Mouse (Mus musculus): ENCODE measurements at regions not wholly inside any gene's neighbourhood (a gene's known extent, or its start where the extent isn't known, plus 50 kb on each side); places are given as distances from the start of the nearest gene placed in this dataset.

GRCm38 (mm10) chr4:56639709-56640108 lies 100.2 kb upstream of the Gm26657 start:
- DNase-seq (ENCODE audit: low spot score) (no peak), ATAC-seq (no peak)
- 56% methylated on average over 4 of the region's 4 CpGs for WGBS

GRCm38 (mm10) chr4:56638704-56639478 lies 101.0 kb upstream of the Gm26657 start:
- no peak for DNase-seq (ENCODE audit: low spot score)
- Histone ChIP-seq H3K36me3 (ENCODE audit: insufficient read depth, low read length) (no peaks in the 10 kb centered on the region), H3K9me3 (ENCODE audit: low read length) (no peaks in the 10 kb centered on the region), H3K9ac (replicated peaks; ENCODE audit: low read length) (no peak overlapping the region), H3K4me1 (ENCODE audit: insufficient read depth, low read length) (no peaks in the 10 kb centered on the region), H3K4me3 (ENCODE audit: low read length) (no peak overlapping the region), H3K27me3 (ENCODE audit: insufficient read depth, low read length) (no peaks in the 10 kb centered on the region), H3K4me2 (ENCODE audit: low read depth, low read length) (no peak overlapping the region), H3K27ac (no peak overlapping the region)
- ATAC-seq = no peak
- TF ChIP-seq CTCF (IDR thresholded peaks at IDR 0.05; ENCODE audit: low read depth) = no peak
- 45% methylated on average over 14 of the region's 14 CpGs for WGBS

More at GRCm38 (mm10) chr4:56639709-56640108, 100.2 kb upstream of the Gm26657 start:
- Histone ChIP-seq H3K4me3 (ENCODE audit: low read length) (no peak overlapping the region), H3K4me2 (ENCODE audit: low read depth, low read length) (no peak overlapping the region), H3K27me3 (ENCODE audit: insufficient read depth, low read length) (no peaks in the 10 kb centered on the region), H3K27ac (no peak overlapping the region), H3K36me3 (ENCODE audit: insufficient read depth, low read length) (no peaks in the 10 kb centered on the region), H3K9me3 (ENCODE audit: low read length) (no peaks in the 10 kb centered on the region), H3K9ac (replicated peaks; ENCODE audit: low read length) (no peak overlapping the region), H3K4me1 (ENCODE audit: insufficient read depth, low read length) (no peaks in the 10 kb centered on the region)
- TF ChIP-seq CTCF (IDR thresholded peaks at IDR 0.05; ENCODE audit: low read depth) = no peak

GRCm38 (mm10) chr4:56636265-56636664 lies 103.6 kb upstream of the Gm26657 start:
- no peak for ATAC-seq

GRCm38 (mm10) chr4:56633528-56633927 lies 106.3 kb upstream of the Gm26657 start:
- no peak for TF ChIP-seq CTCF (IDR thresholded peaks at IDR 0.05; ENCODE audit: low read depth)
- no peak overlapping the region for H3K27ac ChIP-seq
- no peak overlapping the region for H3K9ac ChIP-seq (replicated peaks; ENCODE audit: low read length)
- no peak overlapping the region for H3K4me3 ChIP-seq (ENCODE audit: low read length)
- H3K9me3 ChIP-seq (ENCODE audit: low read length) = no peaks in the 10 kb centered on the region
- H3K4me1 ChIP-seq (ENCODE audit: insufficient read depth, low read length) = no peaks in the 10 kb centered on the region
- ATAC-seq (no peak), DNase-seq (ENCODE audit: low spot score) (no peak)
- no peak overlapping the region for H3K4me2 ChIP-seq (ENCODE audit: low read depth, low read length)
- 63% methylated on average over 4 of the region's 4 CpGs for WGBS
- H3K36me3 ChIP-seq (ENCODE audit: insufficient read depth, low read length) = no peaks in the 10 kb centered on the region
- H3K27me3 ChIP-seq (ENCODE audit: insufficient read depth, low read length) = no peaks in the 10 kb centered on the region

More at GRCm38 (mm10) chr4:56636265-56636664, 103.6 kb upstream of the Gm26657 start:
- Histone ChIP-seq H3K4me2 (ENCODE audit: low read depth, low read length) (no peak overlapping the region), H3K4me1 (ENCODE audit: insufficient read depth, low read length) (no peaks in the 10 kb centered on the region), H3K9ac (replicated peaks; ENCODE audit: low read length) (no peak overlapping the region), H3K4me3 (ENCODE audit: low read length) (no peak overlapping the region), H3K27me3 (ENCODE audit: insufficient read depth, low read length) (no peaks in the 10 kb centered on the region), H3K27ac (no peak overlapping the region), H3K9me3 (ENCODE audit: low read length) (no peaks in the 10 kb centered on the region), H3K36me3 (ENCODE audit: insufficient read depth, low read length) (no peaks in the 10 kb centered on the region)
- DNase-seq (ENCODE audit: low spot score) = no peak
- no peak for TF ChIP-seq CTCF (IDR thresholded peaks at IDR 0.05; ENCODE audit: low read depth)
- 45% methylated on average over 1 of the region's 1 CpGs for WGBS

- 47% methylated on average over 6 of the region's 6 CpGs for WGBS
- no peaks in the 10 kb centered on the region for H3K4me1 ChIP-seq (ENCODE audit: insufficient read depth, low read length)
- no peaks in the 10 kb centered on the region for H3K36me3 ChIP-seq (ENCODE audit: insufficient read depth, low read length)
- no peak overlapping the region for H3K9ac ChIP-seq (replicated peaks; ENCODE audit: low read length)
- no peak for TF ChIP-seq CTCF (IDR thresholded peaks at IDR 0.05; ENCODE audit: low read depth)
- H3K27ac ChIP-seq = no peak overlapping the region
- ATAC-seq (peak; percentile 72), DNase-seq (ENCODE audit: low spot score) (peak; percentile 45)
- H3K4me2 ChIP-seq (ENCODE audit: low read depth, low read length) = no peak overlapping the region
- no peaks in the 10 kb centered on the region for H3K27me3 ChIP-seq (ENCODE audit: insufficient read depth, low read length)
- no peak overlapping the region for H3K4me3 ChIP-seq (ENCODE audit: low read length)
- H3K9me3 ChIP-seq (ENCODE audit: low read length) = no peaks in the 10 kb centered on the region
These were observed 109.6 kb upstream of the Gm26657 start for GRCm38 (mm10) chr4:56630251-56630650.

- H3K4me1 ChIP-seq (ENCODE audit: insufficient read depth, low read length) = no peaks in the 10 kb centered on the region
- 0 out of 2 replicates have a peak, but pooled peaks have one; percentile 12 for ATAC-seq
- no peak overlapping the region for H3K4me3 ChIP-seq (ENCODE audit: low read length)
These were observed 112.7 kb upstream of the Gm26657 start for GRCm38 (mm10) chr4:56627206-56627605.

GRCm38 (mm10) chr4:56621782-56622181 lies 118.1 kb upstream of the Gm26657 start:
- 74% methylated on average over 4 of the region's 4 CpGs for WGBS
- no peak for ATAC-seq
- Histone ChIP-seq H3K27me3 (ENCODE audit: insufficient read depth, low read length) (no peaks in the 10 kb centered on the region), H3K9ac (replicated peaks; ENCODE audit: low read length) (no peak overlapping the region), H3K9me3 (ENCODE audit: low read length) (no peaks in the 10 kb centered on the region), H3K4me3 (ENCODE audit: low read length) (no peak overlapping the region), H3K27ac (no peak overlapping the region), H3K4me2 (ENCODE audit: low read depth, low read length) (no peak overlapping the region), H3K36me3 (ENCODE audit: insufficient read depth, low read length) (no peaks in the 10 kb centered on the region), H3K4me1 (ENCODE audit: insufficient read depth, low read length) (no peaks in the 10 kb centered on the region)
- DNase-seq (ENCODE audit: low spot score) = no peak
- TF ChIP-seq CTCF (IDR thresholded peaks at IDR 0.05; ENCODE audit: low read depth) = no peak

More at GRCm38 (mm10) chr4:56627206-56627605, 112.7 kb upstream of the Gm26657 start:
- DNase-seq (ENCODE audit: low spot score) = no peak
- Histone ChIP-seq H3K4me2 (ENCODE audit: low read depth, low read length) (no peak overlapping the region), H3K27me3 (ENCODE audit: insufficient read depth, low read length) (no peaks in the 10 kb centered on the region), H3K9ac (replicated peaks; ENCODE audit: low read length) (no peak overlapping the region), H3K9me3 (ENCODE audit: low read length) (no peaks in the 10 kb centered on the region), H3K27ac (peak overlapping the region; percentile 11; the same call in 1 of the 2 replicates), H3K36me3 (ENCODE audit: insufficient read depth, low read length) (no peaks in the 10 kb centered on the region)
- no peak for TF ChIP-seq CTCF (IDR thresholded peaks at IDR 0.05; ENCODE audit: low read depth)
- WGBS = 60% methylated on average over 7 of the region's 7 CpGs

Measured in hindbrain, postnatal 0 days (tissue).